18 mouse cellular contexts compared by ENCODE assay signal in the genomic region with DNA sequence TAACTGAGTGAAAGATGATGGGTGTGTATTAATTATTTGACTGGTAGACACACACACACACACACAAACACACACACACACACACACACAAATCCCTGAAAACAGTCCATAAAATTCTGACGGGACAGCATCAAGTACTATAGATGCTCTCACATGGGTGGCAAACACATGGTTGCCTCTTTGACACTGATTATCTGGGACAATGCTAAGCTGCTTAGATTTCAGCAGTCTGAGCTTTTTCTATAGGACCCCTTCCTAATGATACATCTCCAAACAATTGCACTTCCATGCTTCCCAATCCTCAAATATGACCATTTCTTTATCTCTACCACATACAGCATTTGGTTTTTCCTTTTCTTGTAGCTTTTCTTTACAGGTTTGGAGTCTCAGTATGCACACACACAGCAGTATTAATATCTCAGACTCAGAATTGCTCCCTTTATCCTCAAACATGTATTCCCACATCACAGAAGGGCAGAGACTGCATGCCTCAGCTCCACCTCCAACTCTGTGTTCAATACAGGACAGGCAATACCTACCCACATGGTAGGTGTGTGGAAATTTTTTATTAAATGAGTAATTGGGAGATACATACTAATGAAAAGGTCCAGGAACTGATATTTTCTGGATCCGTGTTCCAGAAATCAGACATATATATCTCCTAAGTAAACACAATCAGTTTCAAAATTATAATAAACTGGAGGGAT.
"Had no signal": no experiment of that assay in that cellular context is flagged by ENCODE, and none has a peak within 500 bp of the region (broad histone marks: within the 10 kb centered on the region; RNA-seq: fewer than 3 reads in every experiment).

No protein-coding gene starts in this region.

- H3K4me1 ChIP-seq: liver, embryonic 12.5 days; lung, embryonic 15.5 days; megakaryocyte, embryonic 14.5 days; midbrain, embryonic 13.5 days; midbrain, embryonic 15.5 days; stomach, embryonic 15.5 days had no signal

- H3K4me3 ChIP-seq: liver, embryonic 12.5 days; lung, embryonic 15.5 days; megakaryocyte, embryonic 14.5 days; midbrain, embryonic 13.5 days; midbrain, embryonic 15.5 days; stomach, embryonic 15.5 days had no signal

- H3K27ac ChIP-seq: liver, embryonic 12.5 days; liver, embryonic 14.5 days; lung, embryonic 15.5 days; macrophage; midbrain, embryonic 13.5 days; midbrain, embryonic 15.5 days; stomach, embryonic 15.5 days; stomach, postnatal 0 days had no signal

- H3K9ac ChIP-seq: liver, embryonic 12.5 days; liver, embryonic 14.5 days; lung, embryonic 15.5 days; midbrain, embryonic 13.5 days; midbrain, embryonic 15.5 days; stomach, embryonic 15.5 days had no signal

- ATAC-seq: liver, embryonic 12.5 days; lung, postnatal 0 days; midbrain, embryonic 13.5 days; midbrain, embryonic 15.5 days had no signal

- H3K27me3 ChIP-seq: liver, embryonic 12.5 days; lung, embryonic 15.5 days; megakaryocyte, embryonic 14.5 days; midbrain, embryonic 13.5 days; midbrain, embryonic 15.5 days; stomach, embryonic 15.5 days had no signal

- DNase-seq: lung, adult 2 months; lung, postnatal 14 days; lung, postnatal 36 days; right cerebral cortex, postnatal 14 days; thymus, adult 2 months; thymus, postnatal 25 days; thymus, postnatal 4 days had no signal

- H3K9me3 ChIP-seq: liver, embryonic 12.5 days; lung, embryonic 15.5 days; megakaryocyte, embryonic 14.5 days; midbrain, embryonic 13.5 days; midbrain, embryonic 15.5 days; stomach, embryonic 15.5 days had no signal

- H3K4me2 ChIP-seq: liver, embryonic 12.5 days; lung, embryonic 15.5 days; midbrain, embryonic 11.5 days; midbrain, embryonic 13.5 days; midbrain, embryonic 15.5 days; stomach, embryonic 15.5 days had no signal

- H3K36me3 ChIP-seq: liver, embryonic 12.5 days; lung, embryonic 15.5 days; midbrain, embryonic 13.5 days; midbrain, embryonic 15.5 days; stomach, embryonic 15.5 days had no signal
